Mouse (Mus musculus) limb, embryonic 13.5 days (tissue): ENCODE measurements at regions not wholly inside any gene's neighbourhood (a gene's known extent, or its start where the extent isn't known, plus 50 kb on each side); places are given as distances from the start of the nearest gene placed in this dataset.

ENCODE experiments used
- ATAC-seq: fragments of 200-750 bp; cut with Nextera tagmentation; 2 replicates; pipeline ENCODE4 v1.8.0; 2017; ENCODE audit warnings: low read depth, moderate number of reproducible peaks, moderate TSS enrichment; ENCODE audit not compliant: low FRiP score
- H3K27ac ChIP-seq: fragments of 300-500 bp; sonication (generic); 2 replicates; pipeline ENCODE4 v1.5.1; 2015; ENCODE audit warnings: inconsistent platforms, mild to moderate bottlenecking, moderate library complexity
- H3K27me3 ChIP-seq: fragments of 300-500 bp; sonication (generic); 2 replicates; pipeline ENCODE4 v1.6.1; 2015; ENCODE audit warnings: mild to moderate bottlenecking, inconsistent platforms
- H3K36me3 ChIP-seq: fragments of 300-500 bp; sonication (generic); 2 replicates; pipeline ENCODE4 v1.6.1; 2015; ENCODE audit warnings: inconsistent platforms, mild to moderate bottlenecking, moderate library complexity
- H3K4me1 ChIP-seq: fragments of 300-500 bp; sonication (generic); 2 replicates; pipeline ENCODE4 v1.6.1; 2015; ENCODE audit warnings: inconsistent platforms
- H3K4me2 ChIP-seq: fragments of 300-500 bp; sonication (generic); replicated peaks from 2 replicates; pipeline ENCODE4 v1.6.1; 2015; ENCODE audit warnings: inconsistent platforms, mild to moderate bottlenecking, moderate library complexity
- H3K4me3 ChIP-seq: fragments of 300-500 bp; sonication (generic); 2 replicates; pipeline ENCODE4 v1.5.1; 2015; ENCODE audit warnings: moderate library complexity, mild to moderate bottlenecking, inconsistent platforms
- H3K9ac ChIP-seq: fragments of 300-500 bp; sonication (generic); 2 replicates; pipeline ENCODE4 v1.6.1; 2015; ENCODE audit warnings: mild to moderate bottlenecking, inconsistent platforms
- H3K9me3 ChIP-seq: fragments of 300-500 bp; sonication (generic); 2 replicates; pipeline ENCODE4 v1.6.1; 2016; ENCODE audit warnings: inconsistent platforms
- WGBS: fragments of 180-500 bp; shearing (Covaris S2); methylation state at CpG from one replicate; pipeline ENCODE4 v1.1.7; 2015; 5-methylcytosine and 5-hydroxymethylcytosine counted together

DNA sequence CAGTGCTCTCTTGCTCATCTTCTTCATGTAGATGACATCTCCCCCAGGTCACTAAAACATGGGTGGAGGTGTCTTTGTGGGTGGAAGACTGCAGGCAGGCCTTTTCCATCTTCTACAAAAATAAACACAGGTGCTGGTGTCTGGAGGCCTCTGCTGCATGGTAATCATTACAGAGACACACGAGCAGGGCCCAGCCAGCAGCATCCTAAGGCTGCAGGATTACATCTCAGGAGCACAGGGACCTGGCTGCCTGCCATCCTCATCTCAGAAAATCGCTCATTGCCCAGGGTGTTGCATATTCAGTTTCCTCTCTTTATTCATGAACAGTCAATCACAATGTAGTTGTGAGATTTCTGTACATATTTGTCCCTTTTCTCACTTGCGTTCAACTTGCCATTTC lies 56.5 kb upstream of the Cobl start:
- H3K4me2 ChIP-seq, result no peak overlapping the region
- 53% methylated on average over 3 of the region's 3 CpGs for WGBS
- H3K9me3 ChIP-seq, result no peaks in the 10 kb centered on the region
- no peaks in the 10 kb centered on the region for H3K4me1 ChIP-seq
- no peak for ATAC-seq
- no peak overlapping the region for H3K27ac ChIP-seq
- no peak overlapping the region for H3K9ac ChIP-seq
- no peak overlapping the region for H3K4me3 ChIP-seq
- no peaks in the 10 kb centered on the region for H3K27me3 ChIP-seq
- H3K36me3 ChIP-seq, result no peaks in the 10 kb centered on the region

DNA sequence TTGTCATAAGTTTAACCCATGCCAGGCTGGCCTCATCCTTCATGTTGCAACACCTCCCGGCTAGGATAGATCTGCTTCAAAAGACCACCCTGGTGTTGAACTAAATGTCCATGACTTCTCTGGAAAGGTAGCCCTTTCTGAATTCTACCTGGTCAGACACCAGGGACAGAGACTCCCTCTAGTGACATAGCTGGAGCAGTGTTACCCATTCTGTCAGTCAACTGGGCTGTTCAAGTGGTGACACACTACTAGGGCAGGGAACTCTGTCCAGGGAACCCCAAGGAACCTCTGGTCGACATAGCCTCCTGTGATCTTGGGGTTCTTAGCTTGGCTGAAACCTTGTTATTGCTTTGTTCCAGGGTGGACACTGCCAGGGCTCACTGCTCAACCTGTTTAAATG lies 51.6 kb upstream of the Cobl start:
- Histone ChIP-seq H3K27me3 (no peaks in the 10 kb centered on the region), H3K9me3 (no peaks in the 10 kb centered on the region), H3K27ac (no peak overlapping the region), H3K9ac (no peak overlapping the region), H3K36me3 (no peaks in the 10 kb centered on the region), H3K4me2 (no peak overlapping the region), H3K4me3 (no peak overlapping the region), H3K4me1 (peaks cover 7% of the 10 kb centered on the region)
- WGBS, result 84% methylated on average over 2 of the region's 2 CpGs
- ATAC-seq, result no peak
